Mouse (Mus musculus) mammary gland, adult 2 months (tissue): ENCODE results near the gene Zbtb25. TPM values are rescaled to one million over a fixed set of nuclear protein-coding genes. Genes with fewer than 3 reads are reported as not detected.

Experiments used
- polyA plus RNA-seq: library from polyadenylated mRNA; depleted of rRNA; stranded (reverse); fragments of >200 nt; gene quantifications from 2 replicates; pipeline ENCODE4 v1.2.3, GENCODE M21; 2012; ENCODE audit warnings: low replicate concordance; rRNA removed

Gene Zbtb25
- 8.2 and 12.5 TPM in 2 replicates for polyA plus RNA-seq

DNA sequence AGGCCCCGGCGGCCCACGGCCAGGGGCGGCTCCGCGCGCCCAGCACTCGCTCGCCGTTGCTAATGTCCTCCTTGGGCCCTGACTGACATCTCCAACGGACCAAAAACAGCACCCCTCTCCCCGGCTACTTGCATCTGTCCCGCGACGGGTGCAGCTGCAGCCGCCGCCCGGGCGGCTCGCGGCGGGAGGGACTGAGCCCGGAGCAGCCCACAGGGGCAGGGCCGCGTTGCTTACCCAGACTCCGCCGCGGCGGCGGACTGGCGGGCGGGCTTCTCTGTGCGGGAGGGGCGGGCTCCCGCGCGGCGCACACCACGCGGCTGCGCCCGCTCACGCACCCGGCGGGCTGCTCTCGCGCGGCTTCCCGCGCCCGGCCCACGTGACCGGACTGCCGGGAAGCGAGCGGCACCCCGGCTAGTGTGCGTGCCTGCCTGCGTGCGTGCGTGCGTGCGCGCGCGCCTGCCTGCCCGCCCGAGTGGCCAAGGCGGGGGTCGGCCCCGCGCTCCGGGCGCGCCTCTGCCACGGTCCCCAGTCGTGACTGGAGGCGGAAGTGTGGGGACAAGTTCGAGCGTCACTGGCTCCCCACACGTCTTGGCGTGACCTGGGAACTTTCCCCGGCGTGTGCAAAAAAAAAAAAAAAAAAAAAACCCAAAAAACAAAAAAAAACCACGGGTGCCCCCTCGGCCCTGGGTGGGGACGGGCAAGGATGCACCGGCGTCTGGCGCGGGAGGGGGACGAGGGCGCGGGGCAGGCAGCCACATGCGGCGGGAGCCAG, at the start of gene Zbtb25:
Gene Zbtb25, minus strand, starts transcription at position 397 of the 772 bp plus-strand sequence.

DNA sequence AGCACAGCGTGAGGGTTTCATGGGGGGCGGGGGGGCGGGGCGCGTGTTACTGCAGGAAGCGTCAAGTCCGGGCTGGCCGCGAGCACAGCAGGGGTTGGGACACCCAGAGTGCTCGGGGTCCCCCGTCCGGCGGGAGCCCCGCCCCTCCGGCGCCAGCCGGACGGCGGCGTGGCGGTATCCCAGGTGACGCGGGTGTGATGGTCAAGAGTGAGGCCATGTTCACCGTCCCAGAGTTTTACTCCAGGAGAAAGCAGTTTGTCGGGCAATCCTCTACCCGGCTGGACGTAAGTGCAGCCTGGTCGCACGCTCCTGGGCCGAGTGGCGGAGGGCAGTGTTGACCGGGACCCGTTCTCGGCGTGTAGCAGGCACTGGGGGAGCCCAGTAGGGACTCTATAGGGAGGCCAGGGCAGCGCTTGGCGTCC, 48.0 kb upstream of the Zbtb25 start, which contains the start of gene Ppp1r36:
Gene Ppp1r36, plus strand, starts transcription at position 106 of the 422 bp plus-strand sequence.

DNA sequence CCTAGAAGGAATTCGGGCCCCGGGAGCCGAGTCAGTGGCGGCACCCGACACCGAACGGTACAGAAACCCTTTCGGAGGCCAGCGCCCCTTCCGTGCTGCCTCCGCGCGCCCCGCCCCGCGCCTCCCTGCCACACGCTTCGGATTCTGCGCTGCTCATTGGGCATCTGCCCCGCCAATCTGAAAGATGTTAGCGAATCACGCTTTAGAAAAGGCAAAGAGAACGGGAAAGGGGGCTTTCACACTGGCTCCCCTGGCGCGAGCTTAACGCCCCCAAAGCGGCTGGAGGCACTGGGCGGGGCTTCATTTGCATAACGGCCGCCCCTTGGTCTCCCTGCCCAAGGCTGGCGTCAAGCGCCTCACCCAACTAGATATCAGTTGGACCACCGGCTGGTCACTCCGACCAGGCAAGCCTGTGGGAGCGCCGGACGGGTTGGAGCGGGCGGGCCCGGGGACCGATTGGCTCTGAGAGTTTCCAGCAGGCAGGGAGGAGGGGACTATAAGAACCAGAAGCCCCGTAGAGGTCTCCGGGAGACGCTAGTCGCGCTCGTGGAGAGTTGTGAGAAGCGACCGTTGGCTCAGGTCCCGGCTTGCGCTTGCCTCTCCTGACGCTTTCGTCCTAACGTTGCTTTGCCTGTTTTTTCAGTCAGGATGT, 34.6 kb upstream of the Zbtb25 start, which contains the start of gene Hspa2:
Gene Hspa2, plus strand, starts transcription at position 291 of the 652 bp plus-strand sequence.

DNA sequence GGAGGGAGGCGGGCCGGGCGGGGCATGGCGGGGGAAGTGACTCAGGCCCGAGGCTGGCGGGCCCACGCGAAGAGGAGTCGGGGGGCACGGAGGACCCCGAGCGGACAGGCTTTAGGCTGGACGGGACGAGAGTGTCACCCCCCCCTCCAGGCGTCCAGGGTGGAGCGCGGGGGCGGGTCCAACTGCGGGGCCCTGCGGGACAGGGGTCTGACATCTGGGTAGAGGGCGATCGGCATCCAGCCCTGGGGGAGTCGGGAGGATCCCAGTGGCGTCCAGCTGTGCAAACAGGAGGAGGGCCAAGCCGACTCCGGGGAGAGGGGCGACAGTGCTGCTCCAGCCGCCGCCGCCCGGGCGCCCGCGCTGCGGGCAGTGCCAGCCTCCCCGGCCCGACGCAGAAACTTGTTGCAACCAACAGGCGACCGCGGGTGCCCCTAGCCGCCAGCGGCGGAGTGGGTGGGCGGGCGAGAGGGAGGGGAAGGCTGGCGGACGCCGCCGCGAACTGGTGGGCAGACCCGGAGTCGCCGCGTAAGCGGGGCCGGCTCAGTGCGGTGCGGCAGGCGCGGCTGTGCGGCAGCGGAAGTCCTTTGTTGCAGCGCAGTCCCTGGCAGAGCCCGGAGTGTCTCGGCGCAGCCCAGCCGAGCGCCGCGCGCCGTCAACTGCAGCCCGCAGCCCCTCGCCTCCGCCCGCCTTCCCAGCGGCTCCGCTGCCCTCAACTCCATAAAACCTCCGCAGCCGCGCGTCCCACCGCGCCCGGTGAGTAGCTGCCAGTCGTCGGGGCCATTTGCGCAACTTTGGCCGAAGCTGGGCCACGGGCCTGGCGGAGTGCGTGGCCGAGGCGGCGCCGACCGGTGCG, 802 bp upstream of the Zbtb25 start, which contains the start of gene Zbtb1:
Gene Zbtb1, plus strand, starts transcription at position 289 of the 853 bp plus-strand sequence.

DNA sequence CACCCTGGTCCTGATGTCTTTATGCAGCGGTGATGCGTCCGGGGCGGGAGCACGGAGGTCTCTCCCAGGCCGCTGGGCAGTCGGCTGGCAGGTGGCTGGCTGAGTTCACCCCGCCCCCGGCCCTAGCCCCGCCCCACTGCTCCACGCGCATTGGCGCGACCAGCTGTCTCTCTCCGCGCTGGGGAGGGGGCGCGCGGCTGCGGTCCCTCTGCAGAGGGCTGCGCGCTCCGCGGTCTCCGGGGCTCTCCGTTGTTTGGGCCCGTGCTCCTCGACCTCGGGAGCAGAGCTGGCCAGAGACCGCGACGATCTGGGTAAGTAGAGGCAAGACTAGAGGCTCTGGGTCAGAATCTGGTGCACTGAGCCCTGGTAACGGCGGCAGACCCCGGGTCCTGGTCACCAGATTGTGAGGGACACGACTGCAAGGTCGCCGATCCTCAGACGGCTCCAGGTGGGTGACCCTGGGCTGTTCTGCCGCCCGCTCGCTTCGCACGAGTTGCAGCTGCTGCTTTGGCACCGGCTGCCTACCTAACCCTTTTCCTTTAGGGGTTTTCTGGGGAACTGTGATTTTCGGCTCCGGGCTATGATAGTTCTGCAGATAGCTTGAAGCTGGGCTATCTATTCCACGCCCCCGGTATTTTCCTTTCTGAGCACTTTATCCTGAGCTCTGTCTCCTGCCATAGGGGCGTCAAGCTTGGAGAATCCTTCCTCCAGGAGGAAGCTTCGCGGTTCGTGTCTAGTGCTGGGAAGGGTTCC, 44.5 kb downstream of the Zbtb25 start, which contains the start of gene Akap5:
Gene Akap5, plus strand, starts transcription at position 213 of the 753 bp plus-strand sequence.

Other genes with a start within 250 kb of the Zbtb25 start
- not detected in 2 replicates for gene Esr2, start 192.3 kb downstream of the Zbtb25 start, polyA plus RNA-seq
- gene Tex21, start 122.9 kb downstream of the Zbtb25 start, polyA plus RNA-seq = not detected in 2 replicates
- 11.4 and 25.3 TPM in 2 replicates for gene Mthfd1, start 114.3 kb downstream of the Zbtb25 start, polyA plus RNA-seq
- 0.11 and 0.22 TPM in 2 replicates for gene Akap5, start 44.7 kb downstream of the Zbtb25 start, polyA plus RNA-seq
- gene Zbtb1, start 664 bp upstream of the Zbtb25 start, polyA plus RNA-seq = 2.8 and 3.0 TPM in 2 replicates
- gene Hspa2, start 34.6 kb upstream of the Zbtb25 start, polyA plus RNA-seq = 7.5 and 12.5 TPM in 2 replicates
- 0.11 and 0.18 TPM in 2 replicates for gene Ppp1r36, start 47.9 kb upstream of the Zbtb25 start, polyA plus RNA-seq
- 39.5 and 42.9 TPM in 2 replicates for gene Plekhg3, start 161.3 kb upstream of the Zbtb25 start, polyA plus RNA-seq